Mouse (Mus musculus) Patski (cell line): ENCODE results near the gene Mindy1. TPM values are rescaled to one million over a fixed set of nuclear protein-coding genes. Genes with fewer than 3 reads are reported as not detected.

Source experiments
- ATAC-seq: fragments of 100-300 bp; one replicate; pipeline ENCODE4 v1.8.0; 2021
- CTCF ChIA-PET: fragments of 350-600 bp; sonication (Branson Sonifier 250); formaldehyde crosslinking; loops from one replicate; lab custom pipeline; 2022; ENCODE audit warnings: inconsistent platforms; lab: Charles Lee
- POLR2A ChIA-PET: fragments of 350-600 bp; sonication (Branson Sonifier 250); formaldehyde crosslinking; loops from one replicate; lab custom pipeline; 2022; ENCODE audit warnings: antibody characterized with exemption, inconsistent platforms; lab: Charles Lee
- DNase-seq: peaks from one replicate; pipeline ENCODE4 v3.0.0-alpha.2; 2011; ENCODE audit warnings: low read depth, low spot score
- H3K27me3 ChIP-seq: fragments of 371-371 bp; one replicate; pipeline ENCODE4 v1.5.1; 2021
- CTCF ChIP-seq: fragments of 100-300 bp; IDR thresholded peaks from one replicate; pipeline ENCODE4 v1.5.1; 2021
- in situ Hi-C: fragments of 300-500 bp; cut with MboI; formaldehyde crosslinking; loops from 3 replicates; pipeline ENCODE4 v1.11.1; 2018; ENCODE audit warnings: low pct_unique_long_range_greater_than_20kb, mixed read lengths
- polyA plus RNA-seq: library from polyadenylated mRNA; unstranded; gene quantifications from one replicate; pipeline ENCODE4 v1.2.3, GENCODE M21; 2021

The Mindy1 gene
- polyA plus RNA-seq, 1 experiment from 2014 or later: 80.5 TPM

GRCm38 (mm10) chr3:95266052-95266451 lies 15.1 kb upstream of the Mindy1 start:
- TF ChIP-seq CTCF: no peak
- CTCF ChIA-PET: interaction anchor here (1.0 to 2.0 kb wide), 4 partner anchors 10 to 53 kb away, joined by 3 to 10 read pairs (median 5); no protein-coding TSS in a partner anchor
- ATAC-seq (no peak), DNase-seq (no peak)
- no peaks in the 10 kb centered on the region for H3K27me3 ChIP-seq
- POLR2A ChIA-PET: interaction anchor here (0.6 to 1.6 kb wide), 4 partner anchors 9 to 38 kb away, joined by 3 to 7 read pairs (median 4); partner anchors contain the start of gene Mindy1
- in situ Hi-C loops: loop anchor here (5.0 kb wide), 1 partner anchor 124 kb away; the partner anchor contains the start of gene Tnfaip8l2

- CTCF ChIA-PET: interaction anchor here (1.4 kb wide), 1 partner anchor 29 kb away, joined by 3 read pairs; no protein-coding TSS in a partner anchor
- ATAC-seq (no peak), DNase-seq (peak; percentile 61)
- POLR2A ChIA-PET: no interaction called here
- in situ Hi-C loops: loop anchor here (5.0 kb wide), 1 partner anchor 126 kb away; the partner anchor contains the start of gene Tnfaip8l2
- no peaks in the 10 kb centered on the region for H3K27me3 ChIP-seq
- TF ChIP-seq CTCF: no peak
Observed at GRCm38 (mm10) chr3:95267855-95268254, 13.3 kb upstream of the Mindy1 start.

- in situ Hi-C loops: loop anchor here (5.0 kb wide), 1 partner anchor 127 kb away; the partner anchor contains the start of gene Tnfaip8l2
Observed at GRCm38 (mm10) chr3:95269789-95270188, 11.4 kb upstream of the Mindy1 start.

GRCm38 (mm10) chr3:95270766-95271364 lies 10.3 kb upstream of the Mindy1 start:
- no peak for DNase-seq
- no peak for TF ChIP-seq CTCF
- H3K27me3 ChIP-seq: no peaks in the 10 kb centered on the region
- ChIA-PET POLR2A (no interaction called here), CTCF (interaction anchor here (1.3 to 2.0 kb wide), 3 partner anchors 14 to 53 kb away, joined by 3 to 4 read pairs (median 3); partner anchors contain the start of genes Bnipl and Gabpb2)
- ATAC-seq: no peak
- in situ Hi-C loops: no loop called here

More at GRCm38 (mm10) chr3:95269789-95270188, 11.4 kb upstream of the Mindy1 start:
- no peak for DNase-seq
- ATAC-seq: no peak
- ChIA-PET CTCF (interaction anchor here (1.3 to 1.4 kb wide), 2 partner anchors 8 to 52 kb away, joined by 3 read pairs; partner anchors contain the start of gene Gabpb2), POLR2A (no interaction called here)
- TF ChIP-seq CTCF: no peak
- no peaks in the 10 kb centered on the region for H3K27me3 ChIP-seq

GRCm38 (mm10) chr3:95273471-95273870 lies 7.7 kb upstream of the Mindy1 start:
- POLR2A ChIA-PET: no interaction called here
- DNase-seq (no peak), ATAC-seq (no peak)
- H3K27me3 ChIP-seq: no peaks in the 10 kb centered on the region
- no peak for TF ChIP-seq CTCF
- in situ Hi-C loops: no loop called here
- CTCF ChIA-PET: interaction anchor here (4.3 kb wide), 1 partner anchor 10 kb away, joined by 13 read pairs; no protein-coding TSS in a partner anchor

GRCm38 (mm10) chr3:95274453-95274852 lies 6.7 kb upstream of the Mindy1 start:
- in situ Hi-C loops: no loop called here

GRCm38 (mm10) chr3:95275161-95275560 lies 6.0 kb upstream of the Mindy1 start:
- DNase-seq (no peak), ATAC-seq (no peak)
- no peaks in the 10 kb centered on the region for H3K27me3 ChIP-seq
- ChIA-PET POLR2A (interaction anchor here (0.6 to 1.0 kb wide), 2 partner anchors 10 to 74 kb away, joined by 3 to 8 read pairs; no protein-coding TSS in a partner anchor), CTCF (interaction anchor here (0.6 to 4.3 kb wide), 7 partner anchors 9 to 116 kb away, joined by 3 to 13 read pairs (median 3); no protein-coding TSS in a partner anchor)
- in situ Hi-C loops: no loop called here
- no peak for TF ChIP-seq CTCF

More at GRCm38 (mm10) chr3:95274453-95274852, 6.7 kb upstream of the Mindy1 start:
- ATAC-seq (no peak), DNase-seq (no peak)
- ChIA-PET CTCF (interaction anchor here (0.6 to 4.3 kb wide), 3 partner anchors 11 to 115 kb away, joined by 3 to 13 read pairs (median 3); no protein-coding TSS in a partner anchor), POLR2A (interaction anchor here (0.6 kb wide), 1 partner anchor 73 kb away, joined by 8 read pairs; no protein-coding TSS in a partner anchor)
- no peaks in the 10 kb centered on the region for H3K27me3 ChIP-seq
- no peak for TF ChIP-seq CTCF

- no peaks in the 10 kb centered on the region for H3K27me3 ChIP-seq
- TF ChIP-seq CTCF: no peak
- no peak for ATAC-seq
- CTCF ChIA-PET: interaction anchor here (1.8 to 4.3 kb wide), 3 partner anchors 10 to 19 kb away, joined by 5 to 13 read pairs (median 10); no protein-coding TSS in a partner anchor
- in situ Hi-C loops: no loop called here
- POLR2A ChIA-PET: no interaction called here
- DNase-seq: no peak
Observed at GRCm38 (mm10) chr3:95276428-95276934, 4.7 kb upstream of the Mindy1 start.

GRCm38 (mm10) chr3:95277149-95277551 lies 4.0 kb upstream of the Mindy1 start:
- no peak for ATAC-seq
- DNase-seq: no peak
- CTCF ChIA-PET: interaction anchor here (1.0 to 2.1 kb wide), 3 partner anchors 8 to 19 kb away, joined by 3 to 10 read pairs (median 5); no protein-coding TSS in a partner anchor
- no peak for TF ChIP-seq CTCF
- H3K27me3 ChIP-seq: no peaks in the 10 kb centered on the region
- POLR2A ChIA-PET: no interaction called here
- in situ Hi-C loops: no loop called here

GRCm38 (mm10) chr3:95280747-95281146 lies 398 bp upstream of the Mindy1 start:
- H3K27me3 ChIP-seq: no peaks in the 10 kb centered on the region
- DNase-seq (no peak), ATAC-seq (no peak)
- in situ Hi-C loops: no loop called here
- POLR2A ChIA-PET: interaction anchor here (0.6 to 3.8 kb wide), 7 partner anchors 12 to 145 kb away, joined by 3 to 23 read pairs (median 5); partner anchors contain the start of gene Mllt11
- CTCF ChIA-PET: interaction anchor here (0.6 to 1.0 kb wide), 5 partner anchors 12 to 69 kb away, joined by 3 to 4 read pairs (median 3); partner anchors contain the start of gene Gabpb2
- no peak for TF ChIP-seq CTCF
